Mouse (Mus musculus) hindbrain, embryonic 12.5 days (tissue): Measurements from ENCODE around the gene Sh3rf3. TPM values are rescaled to one million over a fixed set of nuclear protein-coding genes. Genes with fewer than 3 reads are reported as not detected.

Source experiments
- ATAC-seq: fragments of 200-750 bp; cut with Nextera tagmentation; 2 replicates; pipeline ENCODE4 v1.8.0; 2017; ENCODE audit warnings: moderate TSS enrichment; ENCODE audit not compliant: low FRiP score
- H3K27ac ChIP-seq: fragments of 300-500 bp; sonication (generic); 2 replicates; pipeline ENCODE4 v1.5.1; 2016; ENCODE audit warnings: mild to moderate bottlenecking
- H3K27me3 ChIP-seq: fragments of 300-500 bp; sonication (generic); 2 replicates; pipeline ENCODE4 v1.6.1; 2016; ENCODE audit warnings: mild to moderate bottlenecking
- H3K36me3 ChIP-seq: fragments of 300-500 bp; sonication (generic); 2 replicates; pipeline ENCODE4 v1.6.1; 2016; ENCODE audit warnings: mild to moderate bottlenecking
- H3K4me1 ChIP-seq: fragments of 300-500 bp; sonication (generic); 2 replicates; pipeline ENCODE4 v1.6.1; 2016
- H3K4me2 ChIP-seq: fragments of 300-500 bp; sonication (generic); replicated peaks from 2 replicates; pipeline ENCODE4 v1.6.1; 2016; ENCODE audit warnings: mild to moderate bottlenecking
- H3K4me3 ChIP-seq: fragments of 300-500 bp; sonication (generic); 2 replicates; pipeline ENCODE4 v1.5.1; 2016; ENCODE audit warnings: mild to moderate bottlenecking
- H3K9ac ChIP-seq: fragments of 300-500 bp; sonication (generic); 2 replicates; pipeline ENCODE4 v1.6.1; 2016; ENCODE audit warnings: mild to moderate bottlenecking, moderate library complexity
- H3K9me3 ChIP-seq: fragments of 300-500 bp; sonication (generic); replicated peaks from 2 replicates; pipeline ENCODE4 v1.6.1; 2016; ENCODE audit warnings: mild to moderate bottlenecking
- WGBS: fragments of 180-500 bp; shearing (Covaris S2); methylation state at CpG from one replicate; pipeline ENCODE4 v1.1.7; 2016; 5-methylcytosine and 5-hydroxymethylcytosine counted together
- polyA plus RNA-seq: library from polyadenylated mRNA; unstranded; fragments of >200 nt; fragmentation: Nextera tagmentation; extraction: Ambion mirVana; gene quantifications from 2 replicates; pipeline ENCODE4 v1.2.1, GENCODE M21; 2016

Gene Sh3rf3
- polyA plus RNA-seq, 1 experiment from 2014 or later: 3.9 TPM

GRCm38 (mm10) chr10:59125497-59125896, 312.3 kb downstream of the Sh3rf3 start:
- H3K27ac ChIP-seq: no peak overlapping the region
- no peak overlapping the region for H3K9ac ChIP-seq
- H3K4me3 ChIP-seq: no peak overlapping the region
- H3K27me3 ChIP-seq: no peaks in the 10 kb centered on the region
- 84% methylated on average over 2 of the region's 2 CpGs for WGBS
- ATAC-seq: no peak
- no peaks in the 10 kb centered on the region for H3K36me3 ChIP-seq
- H3K4me2 ChIP-seq: no peak overlapping the region
- H3K9me3 ChIP-seq: no peaks in the 10 kb centered on the region
- no peaks in the 10 kb centered on the region for H3K4me1 ChIP-seq

DNA sequence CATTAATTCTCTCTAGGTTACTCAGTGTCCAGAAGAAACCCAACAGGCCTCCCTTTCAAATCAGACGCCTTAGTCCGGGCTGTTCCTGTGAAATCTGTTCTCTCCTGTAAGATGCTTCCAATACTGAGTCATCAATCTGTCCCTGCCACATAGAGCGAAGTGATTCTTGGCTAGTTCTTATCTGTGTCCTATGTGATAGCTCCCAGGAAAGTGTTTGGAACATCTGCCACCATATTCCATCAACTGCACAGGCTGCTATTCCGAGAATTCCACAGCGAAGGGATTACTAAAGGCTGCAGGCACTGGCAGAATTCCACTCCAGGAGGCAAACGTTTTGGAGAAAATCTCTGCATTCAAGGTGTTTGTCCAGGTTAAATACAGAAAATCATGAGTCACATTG, 314.5 kb downstream of the Sh3rf3 start:
- H3K36me3 ChIP-seq: no peaks in the 10 kb centered on the region
- no peak overlapping the region for H3K9ac ChIP-seq
- H3K27ac ChIP-seq: no peak overlapping the region
- H3K9me3 ChIP-seq: no peaks in the 10 kb centered on the region
- no peaks in the 10 kb centered on the region for H3K27me3 ChIP-seq
- no peaks in the 10 kb centered on the region for H3K4me1 ChIP-seq
- ATAC-seq: no peak
- no peak overlapping the region for H3K4me2 ChIP-seq
- no peak overlapping the region for H3K4me3 ChIP-seq
- 80% methylated on average over 6 of the region's 6 CpGs for WGBS

- no peaks in the 10 kb centered on the region for H3K4me1 ChIP-seq
- no peak overlapping the region for H3K4me2 ChIP-seq
- no peak overlapping the region for H3K4me3 ChIP-seq
- H3K9me3 ChIP-seq: no peaks in the 10 kb centered on the region
- no peak for ATAC-seq
- 80% methylated on average over 20 of the region's 20 CpGs for WGBS
- H3K36me3 ChIP-seq: no peaks in the 10 kb centered on the region
- no peak overlapping the region for H3K27ac ChIP-seq
- H3K9ac ChIP-seq: no peak overlapping the region
- no peaks in the 10 kb centered on the region for H3K27me3 ChIP-seq
Measured at GRCm38 (mm10) chr10:59131926-59132628, 318.9 kb downstream of the Sh3rf3 start.

DNA sequence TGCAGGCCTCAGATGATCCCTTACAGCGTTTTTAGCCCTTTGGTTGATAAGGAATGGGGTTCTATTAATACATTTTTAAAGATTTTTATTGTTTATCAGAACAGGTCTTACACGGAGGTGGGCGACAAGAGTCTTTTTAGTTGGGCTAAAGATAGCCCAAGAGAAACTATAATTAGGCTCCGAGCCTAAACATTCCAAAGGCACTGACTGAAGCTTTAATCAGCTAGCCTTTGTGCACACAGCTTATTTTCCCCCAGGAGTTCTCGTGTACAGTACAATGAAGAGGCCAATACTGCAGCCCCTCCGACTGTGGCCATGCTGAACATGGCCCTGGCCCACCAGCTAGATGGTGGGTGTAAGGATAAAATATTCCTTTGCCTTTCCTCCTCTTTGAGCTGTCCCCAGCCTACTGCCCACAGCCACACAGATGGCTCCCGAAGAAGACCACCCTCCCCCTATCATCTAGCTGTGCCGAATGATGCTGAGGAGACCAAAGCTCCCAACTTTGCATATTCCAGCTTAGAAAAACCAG, 320.4 kb downstream of the Sh3rf3 start:
- no peak for ATAC-seq
- no peaks in the 10 kb centered on the region for H3K9me3 ChIP-seq
- no peak overlapping the region for H3K27ac ChIP-seq
- H3K4me3 ChIP-seq: no peak overlapping the region
- H3K36me3 ChIP-seq: no peaks in the 10 kb centered on the region
- H3K4me2 ChIP-seq: no peak overlapping the region
- no peak overlapping the region for H3K9ac ChIP-seq
- WGBS: 77% methylated on average over 8 of the region's 8 CpGs
- no peaks in the 10 kb centered on the region for H3K4me1 ChIP-seq
- no peaks in the 10 kb centered on the region for H3K27me3 ChIP-seq

GRCm38 (mm10) chr10:59149956-59150383, 336.8 kb downstream of the Sh3rf3 start:
- no peaks in the 10 kb centered on the region; the same call in 1 of the 2 replicates for H3K36me3 ChIP-seq
- peaks cover 2% of the 10 kb centered on the region; the same call in 1 of the 2 replicates for H3K4me1 ChIP-seq
- H3K4me3 ChIP-seq: no peak overlapping the region
- no peak overlapping the region for H3K27ac ChIP-seq
- H3K4me2 ChIP-seq: no peak overlapping the region
- peak; percentile 71 for ATAC-seq
- H3K9me3 ChIP-seq: 0 out of 2 replicates have a peak, but pooled peaks cover 7% of the 10 kb centered on the region
- H3K9ac ChIP-seq: no peak overlapping the region
- 14% methylated on average over 8 of the region's 8 CpGs for WGBS
- 0 out of 2 replicates have a peak, but pooled peaks cover 4% of the 10 kb centered on the region for H3K27me3 ChIP-seq

GRCm38 (mm10) chr10:59150938-59151657, 337.9 kb downstream of the Sh3rf3 start:
- 90% methylated on average over 10 of the region's 10 CpGs for WGBS
- no peak for ATAC-seq

GRCm38 (mm10) chr10:59152544-59153081, 339.5 kb downstream of the Sh3rf3 start:
- no peak overlapping the region for H3K9ac ChIP-seq
- H3K4me3 ChIP-seq: no peak overlapping the region
- H3K4me2 ChIP-seq: no peak overlapping the region
- H3K27ac ChIP-seq: no peak overlapping the region
- no peak for ATAC-seq
- H3K27me3 ChIP-seq: 0 out of 2 replicates have a peak, but pooled peaks cover 4% of the 10 kb centered on the region
- no peaks in the 10 kb centered on the region; the same call in 1 of the 2 replicates for H3K36me3 ChIP-seq
- peaks cover 2% of the 10 kb centered on the region; the same call in 1 of the 2 replicates for H3K4me1 ChIP-seq
- 82% methylated on average over 5 of the region's 5 CpGs for WGBS
- H3K9me3 ChIP-seq: 0 out of 2 replicates have a peak, but pooled peaks cover 7% of the 10 kb centered on the region

More at GRCm38 (mm10) chr10:59150938-59151657, 337.9 kb downstream of the Sh3rf3 start:
- H3K4me2 ChIP-seq: no peak overlapping the region
- H3K36me3 ChIP-seq: no peaks in the 10 kb centered on the region; the same call in 1 of the 2 replicates
- H3K27ac ChIP-seq: no peak overlapping the region
- H3K9me3 ChIP-seq: 0 out of 2 replicates have a peak, but pooled peaks cover 7% of the 10 kb centered on the region
- H3K4me1 ChIP-seq: peaks cover 2% of the 10 kb centered on the region; the same call in 1 of the 2 replicates
- H3K9ac ChIP-seq: no peak overlapping the region
- no peak overlapping the region for H3K4me3 ChIP-seq
- H3K27me3 ChIP-seq: 0 out of 2 replicates have a peak, but pooled peaks cover 4% of the 10 kb centered on the region

- Histone ChIP-seq H3K4me2 (no peak overlapping the region), H3K4me1 (no peaks in the 10 kb centered on the region), H3K36me3 (no peaks in the 10 kb centered on the region; the same call in 1 of the 2 replicates), H3K9me3 (0 out of 2 replicates have a peak, but pooled peaks cover 1% of the 10 kb centered on the region), H3K27me3 (no peaks in the 10 kb centered on the region), H3K9ac (no peak overlapping the region), H3K27ac (no peak overlapping the region), H3K4me3 (no peak overlapping the region)
- ATAC-seq: no peak
- WGBS: 74% methylated on average over 3 of the region's 3 CpGs
Measured at GRCm38 (mm10) chr10:59158627-59159026, 345.5 kb downstream of the Sh3rf3 start.

GRCm38 (mm10) chr10:59162185-59162897, 349.2 kb downstream of the Sh3rf3 start:
- Histone ChIP-seq H3K9ac (no peak overlapping the region), H3K27ac (no peak overlapping the region), H3K4me1 (no peaks in the 10 kb centered on the region), H3K27me3 (no peaks in the 10 kb centered on the region), H3K4me2 (no peak overlapping the region), H3K9me3 (no peaks in the 10 kb centered on the region), H3K4me3 (no peak overlapping the region), H3K36me3 (peaks cover 4% of the 10 kb centered on the region; the same call in 1 of the 2 replicates)
- ATAC-seq: no peak
- 74% methylated on average over 4 of the region's 4 CpGs for whole genome bisulfite sequencing

GRCm38 (mm10) chr10:59166104-59166944, 353.2 kb downstream of the Sh3rf3 start:
- 72% methylated on average over 14 of the region's 14 CpGs for WGBS

DNA sequence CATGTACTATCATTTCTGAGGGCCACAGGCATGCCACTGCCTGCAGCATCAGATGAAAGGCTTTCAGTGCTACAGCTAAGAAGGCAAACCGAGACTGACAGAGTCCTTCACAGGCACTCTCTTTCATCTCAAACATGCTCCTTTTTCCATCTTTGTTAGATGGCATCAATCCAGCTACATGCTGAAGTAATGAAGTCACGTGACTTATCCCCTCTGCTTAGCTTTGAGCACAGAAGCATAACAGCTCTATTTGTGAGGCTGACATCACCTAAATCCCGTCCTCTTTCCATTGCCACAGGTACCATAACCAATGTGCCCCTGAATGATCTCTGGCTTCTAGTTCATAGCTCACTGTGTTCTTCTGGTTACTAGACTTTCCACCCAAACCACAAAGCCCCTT, 357.9 kb downstream of the Sh3rf3 start:
- H3K27me3 ChIP-seq: no peaks in the 10 kb centered on the region
- no peak overlapping the region for H3K27ac ChIP-seq
- no peaks in the 10 kb centered on the region for H3K9me3 ChIP-seq
- ATAC-seq: no peak
- H3K9ac ChIP-seq: no peak overlapping the region
- WGBS: 77% methylated on average over 3 of the region's 3 CpGs
- no peaks in the 10 kb centered on the region for H3K4me1 ChIP-seq
- H3K4me3 ChIP-seq: no peak overlapping the region
- no peak overlapping the region for H3K4me2 ChIP-seq
- H3K36me3 ChIP-seq: peaks cover 9% of the 10 kb centered on the region

More at GRCm38 (mm10) chr10:59166104-59166944, 353.2 kb downstream of the Sh3rf3 start:
- H3K9me3 ChIP-seq: no peaks in the 10 kb centered on the region
- ATAC-seq: no peak
- H3K27me3 ChIP-seq: no peaks in the 10 kb centered on the region
- H3K9ac ChIP-seq: no peak overlapping the region
- H3K4me1 ChIP-seq: no peaks in the 10 kb centered on the region
- no peak overlapping the region for H3K4me2 ChIP-seq
- no peak overlapping the region for H3K27ac ChIP-seq
- peaks cover 4% of the 10 kb centered on the region; the same call in 1 of the 2 replicates for H3K36me3 ChIP-seq
- no peak overlapping the region for H3K4me3 ChIP-seq
